Mouse (Mus musculus): ENCODE measurements at regions not wholly inside any gene's neighbourhood (a gene's known extent, or its start where the extent isn't known, plus 50 kb on each side); places are given as distances from the start of the nearest gene placed in this dataset.

- Histone ChIP-seq H3K27me3 (ENCODE audit: control insufficient read depth, insufficient read depth, low read length) (no peaks in the 10 kb centered on the region), H3K4me1 (replicated peaks; ENCODE audit: control insufficient read depth, insufficient read depth) (no peaks in the 10 kb centered on the region), H3K36me3 (ENCODE audit: control insufficient read depth, insufficient read depth, low read length) (no peaks in the 10 kb centered on the region), H3K9ac (ENCODE audit: low read length) (no peak overlapping the region), H3K27ac (replicated peaks) (no peak overlapping the region), H3K4me2 (replicated peaks; ENCODE audit: low read depth) (no peak overlapping the region), H3K9me3 (ENCODE audit: control insufficient read depth, low read length) (no peaks in the 10 kb centered on the region), H3K4me3 (ENCODE audit: low read depth, low read length) (no peak overlapping the region)
- 32% methylated on average over 8 of the region's 8 CpGs for WGBS
- peak; percentile 59 for ATAC-seq (ENCODE audit: low FRiP score, low TSS enrichment)
- TF ChIP-seq CTCF (IDR thresholded peaks at IDR 0.05; ENCODE audit: low read depth) (no peak), EP300 (optimal IDR thresholded peaks at IDR 0.05) (no peak)
- no peak for DNase-seq (ENCODE audit: low spot score)
These were observed 415.9 kb downstream of the Gja1 start for GRCm38 (mm10) chr10:56793074-56793473.

GRCm38 (mm10) chr10:56795396-56795795 is 418.3 kb downstream of the Gja1 start:
- H3K9ac ChIP-seq (ENCODE audit: low read length): no peak overlapping the region
- H3K36me3 ChIP-seq (ENCODE audit: control insufficient read depth, insufficient read depth, low read length): no peaks in the 10 kb centered on the region
- no peak overlapping the region for H3K4me3 ChIP-seq (ENCODE audit: low read depth, low read length)
- ATAC-seq (ENCODE audit: low FRiP score, low TSS enrichment) (no peak), DNase-seq (ENCODE audit: low spot score) (no peak)
- TF ChIP-seq EP300 (optimal IDR thresholded peaks at IDR 0.05) (no peak), CTCF (IDR thresholded peaks at IDR 0.05; ENCODE audit: low read depth) (no peak)
- H3K27ac ChIP-seq (replicated peaks): no peak overlapping the region
- no peak overlapping the region for H3K4me2 ChIP-seq (replicated peaks; ENCODE audit: low read depth)
- H3K27me3 ChIP-seq (ENCODE audit: control insufficient read depth, insufficient read depth, low read length): no peaks in the 10 kb centered on the region
- 66% methylated on average over 3 of the region's 3 CpGs for WGBS
- no peaks in the 10 kb centered on the region for H3K9me3 ChIP-seq (ENCODE audit: control insufficient read depth, low read length)
- no peaks in the 10 kb centered on the region for H3K4me1 ChIP-seq (replicated peaks; ENCODE audit: control insufficient read depth, insufficient read depth)

DNA sequence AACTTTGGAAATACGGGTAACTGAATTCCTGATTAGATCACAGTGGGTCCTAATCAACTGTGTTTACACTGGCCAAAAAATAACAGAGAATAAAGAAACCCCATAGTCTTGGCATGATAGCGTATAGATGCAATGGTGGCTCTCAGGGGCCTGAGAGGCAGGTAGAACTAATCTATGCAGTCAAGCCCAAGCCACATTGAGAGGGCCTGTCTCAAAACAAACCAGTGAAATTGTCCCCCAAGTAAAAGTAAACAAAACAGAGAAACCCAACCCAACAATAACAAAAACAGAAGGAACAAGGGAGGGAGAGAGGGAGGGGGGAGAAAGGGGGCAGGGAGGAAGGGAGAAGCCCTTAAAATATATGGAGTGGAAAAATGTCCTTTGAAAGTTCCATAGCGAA is 422.2 kb downstream of the Gja1 start:
- no peak for DNase-seq (ENCODE audit: low spot score)

GRCm38 (mm10) chr10:56799745-56800144 is 422.6 kb downstream of the Gja1 start:
- Histone ChIP-seq H3K4me2 (replicated peaks; ENCODE audit: low read depth) (no peak overlapping the region), H3K4me1 (replicated peaks; ENCODE audit: control insufficient read depth, insufficient read depth) (no peaks in the 10 kb centered on the region), H3K4me3 (ENCODE audit: low read depth, low read length) (no peak overlapping the region), H3K9me3 (ENCODE audit: control insufficient read depth, low read length) (no peaks in the 10 kb centered on the region), H3K9ac (ENCODE audit: low read length) (no peak overlapping the region), H3K27ac (replicated peaks) (no peak overlapping the region), H3K27me3 (ENCODE audit: control insufficient read depth, insufficient read depth, low read length) (no peaks in the 10 kb centered on the region), H3K36me3 (ENCODE audit: control insufficient read depth, insufficient read depth, low read length) (no peaks in the 10 kb centered on the region)
- 74% methylated on average over 3 of the region's 3 CpGs for WGBS
- DNase-seq (ENCODE audit: low spot score) (no peak), ATAC-seq (ENCODE audit: low FRiP score, low TSS enrichment) (no peak)
- TF ChIP-seq CTCF (IDR thresholded peaks at IDR 0.05; ENCODE audit: low read depth) (no peak), EP300 (optimal IDR thresholded peaks at IDR 0.05) (no peak)

More for the DNA sequence above, 422.2 kb downstream of the Gja1 start:
- WGBS: 81% methylated on average over 3 of the region's 3 CpGs
- Histone ChIP-seq H3K27ac (replicated peaks) (no peak overlapping the region), H3K9ac (ENCODE audit: low read length) (no peak overlapping the region), H3K27me3 (ENCODE audit: control insufficient read depth, insufficient read depth, low read length) (no peaks in the 10 kb centered on the region), H3K4me3 (ENCODE audit: low read depth, low read length) (no peak overlapping the region), H3K36me3 (ENCODE audit: control insufficient read depth, insufficient read depth, low read length) (no peaks in the 10 kb centered on the region), H3K4me1 (replicated peaks; ENCODE audit: control insufficient read depth, insufficient read depth) (no peaks in the 10 kb centered on the region), H3K9me3 (ENCODE audit: control insufficient read depth, low read length) (no peaks in the 10 kb centered on the region), H3K4me2 (replicated peaks; ENCODE audit: low read depth) (no peak overlapping the region)
- ATAC-seq (ENCODE audit: low FRiP score, low TSS enrichment): no peak
- no peak for TF ChIP-seq EP300 (optimal IDR thresholded peaks at IDR 0.05)
- no peak for TF ChIP-seq CTCF (IDR thresholded peaks at IDR 0.05; ENCODE audit: low read depth)

DNA sequence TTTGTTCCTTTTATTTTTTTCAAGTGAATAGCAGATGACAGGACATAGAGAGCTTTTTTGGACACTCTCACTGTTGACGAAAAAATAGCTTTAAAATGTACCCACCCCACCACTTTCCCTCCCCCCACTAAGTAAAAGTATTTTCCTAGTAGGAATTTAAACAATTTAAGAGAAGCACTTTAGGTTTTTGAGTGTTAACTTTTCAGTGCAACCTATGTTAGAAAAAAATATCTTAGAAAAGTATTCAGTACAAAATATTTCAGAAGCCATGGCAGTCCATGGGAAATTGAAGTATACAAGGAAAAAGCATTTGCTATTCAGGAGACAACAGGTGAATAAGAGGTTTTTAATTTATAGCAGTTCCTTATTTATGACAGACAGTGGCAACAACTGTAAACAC is 431.9 kb downstream of the Gja1 start:
- ATAC-seq (ENCODE audit: low FRiP score, low TSS enrichment): no peak
- 65% methylated on average over 1 of the region's 1 CpGs for WGBS
- no peaks in the 10 kb centered on the region for H3K36me3 ChIP-seq (ENCODE audit: control insufficient read depth, insufficient read depth, low read length)
- H3K4me3 ChIP-seq (ENCODE audit: low read depth, low read length): no peak overlapping the region
- no peaks in the 10 kb centered on the region for H3K9me3 ChIP-seq (ENCODE audit: control insufficient read depth, low read length)
- no peak overlapping the region for H3K9ac ChIP-seq (ENCODE audit: low read length)
- DNase-seq (ENCODE audit: low spot score): no peak
- no peak overlapping the region for H3K27ac ChIP-seq (replicated peaks)
- H3K27me3 ChIP-seq (ENCODE audit: control insufficient read depth, insufficient read depth, low read length): no peaks in the 10 kb centered on the region
- H3K4me2 ChIP-seq (replicated peaks; ENCODE audit: low read depth): no peak overlapping the region
- TF ChIP-seq EP300 (optimal IDR thresholded peaks at IDR 0.05) (no peak), CTCF (IDR thresholded peaks at IDR 0.05; ENCODE audit: low read depth) (no peak)
- H3K4me1 ChIP-seq (replicated peaks; ENCODE audit: control insufficient read depth, insufficient read depth): no peaks in the 10 kb centered on the region

DNA sequence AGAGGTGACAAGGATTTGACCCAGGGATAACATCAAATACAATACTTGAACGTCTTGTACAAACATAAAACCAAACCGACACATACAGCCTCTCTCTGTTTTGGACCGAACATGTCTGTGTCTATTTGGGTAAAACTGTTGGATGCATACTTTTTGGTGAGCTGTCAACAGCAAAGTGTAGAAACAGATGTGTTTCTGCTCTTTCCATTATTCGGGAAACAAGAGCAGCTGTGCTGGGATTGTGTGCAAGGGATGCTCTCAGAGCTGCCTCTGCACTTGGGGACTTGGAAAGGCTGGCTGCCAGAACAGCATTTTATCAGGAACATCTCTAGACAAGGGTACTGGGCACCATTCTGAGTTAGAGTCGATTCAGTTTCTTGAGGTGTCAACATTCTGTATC is 445.0 kb downstream of the Gja1 start:
- Histone ChIP-seq H3K27me3 (ENCODE audit: control insufficient read depth, insufficient read depth, low read length) (no peaks in the 10 kb centered on the region), H3K4me3 (ENCODE audit: low read depth, low read length) (no peak overlapping the region), H3K36me3 (ENCODE audit: control insufficient read depth, insufficient read depth, low read length) (no peaks in the 10 kb centered on the region), H3K9me3 (ENCODE audit: control insufficient read depth, low read length) (no peaks in the 10 kb centered on the region), H3K27ac (replicated peaks) (no peak overlapping the region), H3K4me1 (replicated peaks; ENCODE audit: control insufficient read depth, insufficient read depth) (no peaks in the 10 kb centered on the region), H3K4me2 (replicated peaks; ENCODE audit: low read depth) (no peak overlapping the region), H3K9ac (ENCODE audit: low read length) (no peak overlapping the region)
- TF ChIP-seq EP300 (optimal IDR thresholded peaks at IDR 0.05): no peak
- no peak for TF ChIP-seq CTCF (IDR thresholded peaks at IDR 0.05; ENCODE audit: low read depth)
- ATAC-seq (ENCODE audit: low FRiP score, low TSS enrichment): no peak
- WGBS: 37% methylated on average over 5 of the region's 5 CpGs
- DNase-seq (ENCODE audit: low spot score): no peak
